Mouse (Mus musculus) heart, postnatal 36 days (tissue): ENCODE data around the gene 1700011L22Rik. TPM values are rescaled to one million over a fixed set of nuclear protein-coding genes. Genes with fewer than 3 reads are reported as not detected.

Experiments used
- DNase-seq, 2 experiments: peaks; one replicate each; pipeline ENCODE4 v3.0.0; 2021 to 2022
- intact Hi-C: fragments of 180-260 bp; cut with DNase I; formaldehyde crosslinking; loops from one replicate; pipeline ENCODE4 v1.15.1; 2025
- total RNA-seq, 2 experiments: library from RNA; stranded (reverse); gene quantifications; 2 replicates each; pipeline ENCODE4 v1.2.3; 2021

Gene 1700011L22Rik
- total RNA-seq, result not detected

GRCm38 (mm10) chr8:79248470-79248869 lies at the start of gene 1700011L22Rik:
Gene 1700011L22Rik, minus strand, starts transcription at chr8:79248570.
- intact Hi-C loops, result no loop called here

DNA sequence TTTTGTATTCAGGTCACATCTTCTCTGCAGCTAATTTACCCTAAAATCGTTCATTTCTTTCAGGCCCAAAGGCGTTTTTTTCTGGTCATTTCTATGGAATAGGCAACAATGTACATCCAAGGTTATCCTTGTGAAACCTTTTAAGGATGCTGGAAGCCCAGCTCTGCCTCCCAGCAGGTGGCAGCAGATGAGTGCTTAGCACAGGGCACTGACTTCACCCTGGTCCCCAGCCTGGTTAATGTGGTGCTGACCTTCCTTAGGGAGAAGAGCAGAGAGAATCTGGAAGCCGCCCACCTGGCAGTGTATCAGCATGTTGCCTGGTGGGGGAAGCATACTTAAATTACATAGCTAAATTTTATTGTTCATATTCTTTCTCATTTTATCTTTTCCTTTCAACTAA lies 49.4 kb upstream of the 1700011L22Rik start:
- DNase-seq, result peak; percentile 71 to 73
- intact Hi-C loops, result loop anchor here (1.0 to 10.0 kb wide), 9 partner anchors 41 to 1063 kb away; partner anchors contain the start of genes Abce1, Anapc10, Otud4 and Smad1

More at GRCm38 (mm10) chr8:79248470-79248869, at the start of gene 1700011L22Rik:
- no peak for DNase-seq

GRCm38 (mm10) chr8:79295276-79296105 lies 47.1 kb upstream of the 1700011L22Rik start:
- intact Hi-C loops, result loop anchor here (2.0 to 10.0 kb wide), 9 partner anchors 43 to 1061 kb away; partner anchors contain the start of genes Abce1, Anapc10, Otud4 and Smad1
- DNase-seq, result no peak

DNA sequence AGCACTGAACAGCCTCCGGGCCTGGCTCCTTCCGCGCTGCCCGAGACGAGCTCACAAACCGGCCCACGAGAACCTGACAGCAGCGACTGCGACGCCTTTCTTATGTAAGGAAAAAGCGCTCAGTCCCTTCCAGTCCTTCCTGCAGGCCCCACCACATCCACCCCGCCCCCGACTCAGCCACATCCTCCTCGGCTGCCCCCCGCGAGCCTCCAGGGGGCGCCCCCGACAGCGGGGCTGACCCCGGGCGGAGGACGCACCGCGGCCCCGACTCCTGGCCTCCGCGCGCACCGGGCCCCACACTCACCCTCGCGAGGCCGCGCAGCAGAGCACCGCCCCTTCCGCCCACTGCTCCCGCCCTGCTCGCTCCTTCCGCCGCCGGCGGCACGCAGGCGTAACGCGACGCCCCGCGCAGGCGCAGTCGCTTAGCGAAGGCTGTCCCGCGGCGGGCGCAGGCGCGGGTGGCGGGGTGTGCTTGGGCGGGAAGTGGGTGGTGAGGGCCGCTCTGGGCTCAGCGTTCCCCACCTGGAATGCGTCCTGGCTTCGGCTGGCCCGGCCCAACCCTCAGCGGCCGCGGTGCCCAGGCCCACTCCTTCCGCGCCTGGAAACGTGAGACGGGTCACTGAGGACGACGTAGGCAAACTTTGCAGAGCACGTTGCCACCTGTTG lies 46.4 kb upstream of the 1700011L22Rik start, which contains the start of gene Mmaa:
Gene Mmaa, minus strand, starts transcription at position 328 of the 666 bp plus-strand sequence.
- intact Hi-C loops, result loop anchor here (2.0 to 10.0 kb wide), 8 partner anchors 87 to 1060 kb away; partner anchors contain the start of genes Abce1, Anapc10, Otud4 and Zfp827
- DNase-seq, result peak; percentile 97 to 99

DNA sequence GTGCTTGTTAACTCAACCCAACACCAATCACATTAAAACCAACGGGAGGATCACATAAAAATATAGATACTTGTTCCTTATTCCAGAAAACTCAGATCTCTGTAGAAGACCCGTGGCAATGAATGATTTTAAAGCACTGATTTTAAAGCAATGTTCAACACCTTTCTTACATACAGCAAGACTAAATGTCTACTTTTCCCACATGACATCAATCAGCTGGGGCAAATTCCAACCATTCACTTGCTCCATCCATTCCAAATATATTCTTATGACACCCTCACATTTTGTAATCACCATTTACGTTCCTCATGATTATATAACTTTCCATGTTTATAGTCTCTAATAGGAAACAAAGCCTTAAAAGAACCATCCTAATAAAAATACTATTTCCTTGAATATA lies 45.5 kb upstream of the 1700011L22Rik start:
- no peak for DNase-seq
- intact Hi-C loops, result loop anchor here (2.0 to 10.0 kb wide), 5 partner anchors 87 to 1059 kb away; partner anchors contain the start of gene Zfp827

DNA sequence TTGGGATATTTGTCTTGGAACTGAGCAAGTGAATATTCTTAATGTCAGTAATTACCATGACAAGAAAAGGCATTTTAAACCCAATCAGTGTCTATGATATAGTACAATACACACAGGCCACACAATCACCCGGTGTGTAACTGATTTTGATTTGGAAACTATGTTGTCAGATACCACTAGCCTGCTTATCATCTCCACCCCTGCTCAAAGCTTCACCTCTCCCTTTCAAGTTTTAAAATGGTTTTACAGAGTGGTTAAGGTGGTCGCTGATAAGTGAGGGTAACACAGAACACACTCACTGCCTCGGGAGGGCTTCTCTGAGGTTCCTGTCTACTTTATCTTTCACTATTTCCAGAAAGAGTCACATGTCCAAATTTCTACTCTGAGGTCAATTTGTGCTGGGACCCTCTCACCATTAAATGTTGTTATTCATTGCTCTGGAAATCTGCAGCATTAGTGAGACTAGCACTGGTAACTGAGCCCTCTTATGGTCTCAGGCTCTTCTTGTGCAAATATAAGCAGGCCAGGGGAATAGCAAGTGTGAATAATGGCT lies 44.4 kb upstream of the 1700011L22Rik start:
- intact Hi-C loops, result loop anchor here (5.0 to 10.0 kb wide), 3 partner anchors 85 to 1058 kb away; no protein-coding TSS in a partner anchor
- no peak for DNase-seq

GRCm38 (mm10) chr8:79289592-79289991 lies 41.2 kb upstream of the 1700011L22Rik start:
- DNase-seq, result peak in 1 of 2 experiments; percentile 15
- intact Hi-C loops, result no loop called here

GRCm38 (mm10) chr8:79288681-79289080 lies 40.3 kb upstream of the 1700011L22Rik start:
- no peak for DNase-seq
- intact Hi-C loops, result no loop called here

DNA sequence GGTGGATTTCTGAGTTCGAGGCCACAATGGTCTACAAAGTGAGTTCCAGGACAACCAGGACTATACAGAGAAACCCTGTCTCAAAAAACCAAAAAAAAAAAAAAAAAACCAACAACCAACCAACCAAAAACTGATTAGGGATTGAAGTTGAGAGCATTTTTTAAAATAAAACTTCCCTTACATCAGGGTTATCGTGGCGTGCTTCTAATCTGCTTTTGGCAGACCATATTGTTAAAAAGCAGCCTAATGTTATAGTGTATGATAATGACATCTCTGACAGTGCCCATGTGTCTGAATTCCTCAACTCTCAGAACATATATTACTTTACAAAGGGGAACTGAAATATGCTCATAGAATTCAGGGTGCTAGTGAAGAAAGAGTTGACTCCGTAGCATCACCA lies 39.9 kb upstream of the 1700011L22Rik start:
- intact Hi-C loops, result no loop called here

GRCm38 (mm10) chr8:79286424-79286823 lies 38.1 kb upstream of the 1700011L22Rik start:
- intact Hi-C loops, result no loop called here

More for the DNA sequence above, 39.9 kb upstream of the 1700011L22Rik start:
- no peak for DNase-seq

GRCm38 (mm10) chr8:79284626-79285025 lies 36.3 kb upstream of the 1700011L22Rik start:
- intact Hi-C loops, result no loop called here

More at GRCm38 (mm10) chr8:79286424-79286823, 38.1 kb upstream of the 1700011L22Rik start:
- DNase-seq, result no peak

GRCm38 (mm10) chr8:79281376-79281890 lies 33.1 kb upstream of the 1700011L22Rik start:
- intact Hi-C loops, result no loop called here
- no peak for DNase-seq

More at GRCm38 (mm10) chr8:79284626-79285025, 36.3 kb upstream of the 1700011L22Rik start:
- no peak for DNase-seq

GRCm38 (mm10) chr8:79277264-79277870 lies 29.0 kb upstream of the 1700011L22Rik start:
- no peak for DNase-seq
- intact Hi-C loops, result no loop called here

DNA sequence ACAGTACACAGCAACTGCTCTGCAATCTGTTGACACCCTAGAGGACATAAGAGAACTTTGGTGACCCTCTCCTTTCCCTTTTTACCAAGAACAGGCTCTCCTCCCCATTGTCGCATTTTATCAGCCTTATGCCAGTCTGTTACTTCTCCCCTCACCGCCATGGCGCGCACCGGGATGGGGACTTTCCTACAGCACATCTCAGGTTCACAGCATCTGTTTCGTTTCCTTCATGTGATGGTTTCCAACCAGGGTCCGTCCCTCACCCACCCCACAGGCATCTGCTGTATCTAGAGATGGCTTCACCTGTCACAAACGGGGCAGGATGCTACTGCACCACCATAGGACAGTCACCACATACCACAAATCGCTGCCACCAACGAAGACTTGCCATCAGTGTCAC lies 26.6 kb upstream of the 1700011L22Rik start:
- no peak for DNase-seq
- intact Hi-C loops, result no loop called here

DNA sequence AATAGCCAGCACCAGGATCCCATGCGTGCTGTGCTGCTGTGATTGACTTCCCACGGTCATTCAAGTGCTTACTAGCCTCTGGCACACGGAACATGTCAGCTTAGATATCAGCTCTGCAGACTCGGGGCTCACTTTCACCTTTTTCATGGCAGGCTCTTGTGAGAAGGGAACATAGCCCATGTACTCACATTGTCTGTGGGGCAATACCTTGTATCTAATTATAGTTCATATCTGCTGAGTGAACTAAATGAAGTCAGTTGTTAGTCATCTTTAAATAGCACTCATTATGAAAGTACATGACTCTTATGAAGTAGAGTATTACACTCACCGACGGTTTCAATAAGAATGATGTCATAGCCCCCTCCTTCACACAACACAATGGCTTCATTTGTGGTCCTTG lies 25.4 kb upstream of the 1700011L22Rik start:
- no peak for DNase-seq
- intact Hi-C loops, result no loop called here

- intact Hi-C loops, result no loop called here
- DNase-seq, result no peak
Observed at GRCm38 (mm10) chr8:79272676-79273075, 24.3 kb upstream of the 1700011L22Rik start.

GRCm38 (mm10) chr8:79268921-79269320 lies 20.6 kb upstream of the 1700011L22Rik start:
- intact Hi-C loops, result no loop called here
- DNase-seq, result no peak

DNA sequence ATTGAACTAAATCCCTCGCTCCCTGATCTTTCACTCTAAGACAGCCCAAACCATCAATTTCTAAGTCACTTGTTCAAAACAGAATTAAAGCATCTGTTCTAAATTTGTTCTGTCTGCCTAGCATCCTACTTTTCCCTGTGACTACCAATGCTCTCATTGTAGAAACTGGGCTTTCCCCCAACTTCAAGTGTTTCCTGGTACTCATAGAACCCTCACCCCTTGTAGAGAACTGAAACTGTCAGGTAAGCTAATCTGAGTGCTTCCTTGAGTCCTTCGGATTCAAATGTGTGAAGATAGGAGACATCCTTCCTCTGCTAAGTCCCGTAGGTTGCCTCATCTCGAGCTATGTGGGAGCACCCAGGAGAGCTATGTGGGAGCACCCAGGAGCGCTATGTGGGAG lies 13.6 kb upstream of the 1700011L22Rik start:
- intact Hi-C loops, result no loop called here
- DNase-seq, result no peak

DNA sequence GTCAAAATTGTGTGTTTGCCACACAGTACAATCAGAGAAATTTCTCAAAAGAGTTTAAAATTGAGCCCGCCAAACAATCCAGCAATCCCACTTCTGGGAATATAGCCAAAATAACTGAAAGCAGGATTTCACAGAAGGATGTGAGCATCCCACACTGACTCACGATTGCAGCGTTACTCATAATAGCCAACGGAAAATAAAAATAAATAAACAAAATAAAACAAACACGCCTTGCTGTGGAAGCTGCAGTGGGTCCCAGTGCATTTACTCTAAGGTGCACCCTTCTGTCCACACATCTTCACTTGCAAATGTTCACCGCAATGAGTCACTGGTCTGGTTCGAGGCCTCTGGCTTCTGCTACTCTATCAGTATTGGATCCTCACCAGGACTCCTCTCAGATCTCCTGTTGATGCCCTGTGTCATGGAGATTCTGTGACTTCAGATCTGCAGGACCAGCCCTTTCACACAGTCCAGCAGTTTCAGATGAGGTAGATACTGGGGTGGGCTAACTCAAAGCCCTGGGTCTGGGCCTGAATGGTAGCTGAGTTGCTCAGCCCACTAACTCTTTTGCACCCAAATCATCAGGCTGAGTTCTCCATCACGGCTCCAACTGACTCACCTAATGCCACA lies 7.8 kb upstream of the 1700011L22Rik start:
- intact Hi-C loops, result no loop called here
- DNase-seq, result no peak

DNA sequence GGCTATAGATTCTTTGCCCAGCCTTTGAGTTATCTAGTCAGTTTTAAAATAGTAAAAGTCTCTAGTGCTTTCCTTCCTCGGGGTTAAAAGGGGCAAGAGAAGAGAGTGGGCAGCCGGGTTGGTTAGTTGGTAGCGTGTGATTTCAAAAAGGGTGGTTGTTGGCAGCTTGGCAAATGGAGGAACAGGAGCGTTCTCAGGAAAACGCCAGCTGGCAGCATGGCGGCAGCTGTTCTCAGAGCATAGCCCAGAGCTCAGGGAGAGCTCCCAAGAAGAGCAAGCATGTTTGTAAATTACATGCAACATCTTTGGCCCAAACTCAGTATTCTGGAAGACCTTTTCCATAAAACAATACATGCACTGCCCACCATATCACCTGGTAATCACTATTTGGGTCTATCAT lies 5.4 kb upstream of the 1700011L22Rik start:
- intact Hi-C loops, result no loop called here
- DNase-seq, result no peak
